Mouse (Mus musculus): ENCODE results near the gene Pnma1. TPM values are rescaled to one million over a fixed set of nuclear protein-coding genes. Genes with fewer than 3 reads are reported as not detected.

Gene Pnma1
- polyA plus RNA-seq, 1 experiment from 2014 or later, result 0.84 TPM

DNA sequence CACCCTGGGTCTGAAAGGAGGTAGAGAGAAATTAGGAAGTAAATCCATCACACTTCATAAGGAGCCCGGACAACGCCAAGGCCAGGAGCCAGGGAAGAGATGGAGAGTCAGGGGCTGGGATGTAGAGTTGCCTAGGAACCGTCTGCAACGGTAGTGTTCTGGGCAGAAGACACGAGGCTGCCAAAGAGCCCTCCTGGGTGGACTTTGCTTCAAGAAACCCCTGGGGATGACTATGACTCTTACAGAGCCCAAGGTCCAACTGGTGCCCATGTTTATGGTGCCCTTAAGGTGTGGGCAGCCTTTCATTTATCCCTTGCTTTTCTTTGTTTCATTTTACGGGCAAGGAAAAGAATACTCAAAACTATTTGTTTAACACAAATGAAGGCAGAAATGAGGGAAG lies 33.7 kb upstream of the Pnma1 start:
- no peak for DNase-seq (ENCODE audit: low spot score)
- Histone ChIP-seq H3K27me3 (replicated peaks; ENCODE audit: control insufficient read depth, insufficient read depth, low read length) (no peaks in the 10 kb centered on the region), H3K9ac (ENCODE audit: low read length) (no peak overlapping the region), H3K27ac (ENCODE audit: low read depth) (no peak overlapping the region), H3K4me3 (ENCODE audit: low read depth, low read length) (no peak overlapping the region), H3K4me1 (replicated peaks; ENCODE audit: control insufficient read depth, insufficient read depth, low read length) (peaks cover 60% of the 10 kb centered on the region), H3K4me2 (ENCODE audit: low read length) (no peak overlapping the region), H3K36me3 (ENCODE audit: control insufficient read depth, insufficient read depth, low read length) (no peaks in the 10 kb centered on the region), H3K9me3 (ENCODE audit: control insufficient read depth, low read length) (0 out of 2 replicates have a peak, but pooled peaks cover 3% of the 10 kb centered on the region)
- WGBS, result 59% methylated on average over 6 of the region's 6 CpGs
- no peak for ATAC-seq (replicated peaks; ENCODE audit: low FRiP score, low TSS enrichment, low read depth)

DNA sequence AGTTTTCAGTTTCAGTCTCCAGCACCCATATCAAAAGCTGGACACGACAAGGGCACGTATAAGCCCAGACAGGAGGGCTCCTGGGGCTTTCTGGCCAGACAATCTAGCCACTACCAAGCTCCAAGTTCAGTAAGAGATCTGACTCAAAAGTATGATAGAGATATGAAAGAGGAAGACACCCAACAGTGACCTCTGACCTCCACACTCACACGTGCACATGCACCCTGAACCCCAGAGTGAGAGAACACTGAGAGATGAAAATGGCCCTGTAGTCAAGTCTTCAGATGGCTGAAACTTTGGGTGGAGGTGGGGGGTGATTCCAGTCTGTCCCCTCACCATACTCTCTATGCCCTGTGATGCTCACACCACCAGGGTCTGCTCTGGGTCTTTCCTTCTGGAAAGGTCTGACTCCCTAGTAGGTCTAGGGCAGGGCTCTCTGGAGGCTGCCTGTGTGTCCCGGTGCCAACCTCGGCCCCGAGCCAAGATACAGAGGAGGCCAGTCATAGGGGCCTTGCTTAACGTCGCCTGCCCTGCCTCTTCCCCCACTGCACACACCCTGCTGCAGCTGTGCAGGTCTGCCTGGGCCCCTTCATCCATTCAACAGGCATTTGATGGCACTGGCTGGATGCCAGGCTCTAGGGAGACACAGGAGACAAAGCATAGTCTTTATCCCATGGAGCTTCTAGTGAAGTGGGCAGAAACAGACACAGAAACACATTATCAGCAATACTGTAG lies 32.6 kb upstream of the Pnma1 start:
- WGBS, result 50% methylated on average over 8 of the region's 8 CpGs
- ATAC-seq (replicated peaks; ENCODE audit: low FRiP score, low TSS enrichment, low read depth) (no peak; the same call in 1 of the 2 replicates), DNase-seq (ENCODE audit: low spot score) (no peak)
- Histone ChIP-seq H3K9ac (ENCODE audit: low read length) (no peak overlapping the region), H3K9me3 (ENCODE audit: control insufficient read depth, low read length) (no peaks in the 10 kb centered on the region), H3K27me3 (replicated peaks; ENCODE audit: control insufficient read depth, insufficient read depth, low read length) (no peaks in the 10 kb centered on the region), H3K27ac (ENCODE audit: low read depth) (no peak overlapping the region), H3K36me3 (ENCODE audit: control insufficient read depth, insufficient read depth, low read length) (no peaks in the 10 kb centered on the region), H3K4me3 (ENCODE audit: low read depth, low read length) (no peak overlapping the region), H3K4me1 (replicated peaks; ENCODE audit: control insufficient read depth, insufficient read depth, low read length) (peaks cover 63% of the 10 kb centered on the region), H3K4me2 (ENCODE audit: low read length) (peak overlapping the region; percentile 22; the same call in 1 of the 2 replicates)

DNA sequence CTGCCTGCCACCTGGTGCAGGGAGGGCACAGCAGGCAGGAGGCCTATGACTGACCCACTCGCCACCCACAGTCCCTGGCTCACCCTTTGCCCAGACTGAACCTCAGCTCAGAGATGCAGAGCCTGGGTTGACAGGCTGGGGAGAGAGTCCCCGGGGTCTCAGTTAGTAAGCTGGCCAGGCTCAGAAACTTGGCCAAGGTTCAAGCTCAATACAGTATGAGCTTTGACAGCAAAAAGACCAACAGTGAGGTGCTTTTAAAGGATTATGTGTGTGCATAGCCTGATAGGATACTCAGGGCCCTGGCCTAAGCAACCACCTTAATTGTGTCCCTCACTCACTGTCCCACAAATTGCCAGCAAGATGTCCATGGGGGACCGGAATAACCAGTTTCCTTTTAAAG lies 31.8 kb upstream of the Pnma1 start:
- DNase-seq (ENCODE audit: low spot score) (no peak), ATAC-seq (replicated peaks; ENCODE audit: low FRiP score, low TSS enrichment, low read depth) (no peak)
- Histone ChIP-seq H3K4me2 (ENCODE audit: low read length) (no peak overlapping the region), H3K27ac (ENCODE audit: low read depth) (0 out of 2 replicates have a peak overlapping the region, but pooled peaks have one; percentile 11), H3K4me1 (replicated peaks; ENCODE audit: control insufficient read depth, insufficient read depth, low read length) (peaks cover 70% of the 10 kb centered on the region), H3K9me3 (ENCODE audit: control insufficient read depth, low read length) (no peaks in the 10 kb centered on the region), H3K4me3 (ENCODE audit: low read depth, low read length) (no peak overlapping the region), H3K9ac (ENCODE audit: low read length) (peak overlapping the region; percentile 18; the same call in 1 of the 2 replicates), H3K27me3 (replicated peaks; ENCODE audit: control insufficient read depth, insufficient read depth, low read length) (no peaks in the 10 kb centered on the region), H3K36me3 (ENCODE audit: control insufficient read depth, insufficient read depth, low read length) (no peaks in the 10 kb centered on the region)
- WGBS, result 51% methylated on average over 3 of the region's 3 CpGs

DNA sequence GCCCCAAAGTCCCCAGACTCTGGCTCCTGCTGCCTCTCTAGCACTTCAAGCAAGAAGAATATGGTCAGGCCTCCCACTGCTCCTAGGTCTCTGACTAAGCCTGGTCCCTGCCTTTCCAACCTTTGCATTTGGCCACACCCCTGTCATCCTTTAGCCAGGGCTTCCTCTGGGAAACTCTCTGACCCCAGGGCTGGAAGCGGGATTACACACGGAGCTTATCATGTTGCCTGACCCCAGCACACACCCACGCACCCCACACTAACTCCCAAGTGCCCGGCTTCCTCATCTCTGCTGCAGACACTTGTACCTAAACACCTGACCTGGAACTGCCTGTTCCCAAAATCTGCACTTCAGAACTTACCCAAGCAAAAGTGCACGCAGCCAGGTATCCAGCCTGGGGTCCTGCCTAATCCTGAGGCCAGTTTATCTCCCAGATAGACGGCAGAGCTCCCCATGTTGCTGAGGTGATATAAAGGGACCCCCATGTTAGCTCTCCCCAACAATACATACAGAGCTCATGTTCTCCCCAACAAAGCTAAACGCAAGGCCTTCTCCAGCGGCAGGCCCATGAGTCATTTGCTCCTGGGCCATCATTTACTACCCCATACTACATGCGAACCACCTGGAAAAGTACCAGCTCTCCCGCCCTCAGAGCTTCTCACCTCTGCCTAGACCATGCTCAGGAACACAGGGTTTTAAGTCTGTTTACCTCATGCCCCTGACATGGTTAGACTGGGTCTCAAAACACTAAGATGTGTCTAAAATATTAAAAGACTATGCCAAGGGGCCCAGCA lies 30.6 kb upstream of the Pnma1 start:
- DNase-seq (ENCODE audit: low spot score) (no peak), ATAC-seq (replicated peaks; ENCODE audit: low FRiP score, low TSS enrichment, low read depth) (no peak)
- Histone ChIP-seq H3K27ac (ENCODE audit: low read depth) (peak overlapping the region; percentile 27; the same call in 1 of the 2 replicates), H3K9me3 (ENCODE audit: control insufficient read depth, low read length) (no peaks in the 10 kb centered on the region), H3K36me3 (ENCODE audit: control insufficient read depth, insufficient read depth, low read length) (peaks cover 4% of the 10 kb centered on the region), H3K27me3 (replicated peaks; ENCODE audit: control insufficient read depth, insufficient read depth, low read length) (no peaks in the 10 kb centered on the region), H3K4me2 (ENCODE audit: low read length) (no peak overlapping the region), H3K9ac (ENCODE audit: low read length) (no peak overlapping the region), H3K4me1 (replicated peaks; ENCODE audit: control insufficient read depth, insufficient read depth, low read length) (peaks cover 81% of the 10 kb centered on the region), H3K4me3 (ENCODE audit: low read depth, low read length) (no peak overlapping the region)
- 58% methylated on average over 10 of the region's 10 CpGs for WGBS

DNA sequence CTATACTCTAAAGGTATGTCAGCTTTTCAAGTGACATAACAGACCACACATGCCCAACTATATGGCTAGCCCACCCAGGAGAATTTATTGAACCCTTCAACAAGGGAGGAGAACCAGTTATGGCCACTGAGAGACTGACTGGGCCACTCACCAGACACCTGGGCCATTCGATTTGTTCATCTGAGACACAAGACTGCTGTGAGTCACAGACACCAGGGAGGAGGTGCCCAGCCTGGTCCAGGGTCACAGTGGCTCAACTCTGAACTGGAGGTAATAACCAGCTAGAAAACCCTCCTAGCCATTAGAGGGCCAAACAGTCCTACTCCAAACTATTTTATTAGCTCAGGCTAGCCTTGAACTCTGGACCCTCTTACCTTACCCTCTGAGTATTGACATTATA lies 29.8 kb upstream of the Pnma1 start:
- H3K27ac ChIP-seq (ENCODE audit: low read depth), result peak overlapping the region; percentile 96; the same call in 1 of the 2 replicates
- WGBS, result 53% methylated on average over 1 of the region's 1 CpGs
- no peak overlapping the region for H3K9ac ChIP-seq (ENCODE audit: low read length)
- H3K9me3 ChIP-seq (ENCODE audit: control insufficient read depth, low read length), result no peaks in the 10 kb centered on the region
- H3K27me3 ChIP-seq (replicated peaks; ENCODE audit: control insufficient read depth, insufficient read depth, low read length), result no peaks in the 10 kb centered on the region
- peaks cover 12% of the 10 kb centered on the region for H3K36me3 ChIP-seq (ENCODE audit: control insufficient read depth, insufficient read depth, low read length)
- H3K4me3 ChIP-seq (ENCODE audit: low read depth, low read length), result no peak overlapping the region
- no peak overlapping the region for H3K4me2 ChIP-seq (ENCODE audit: low read length)
- H3K4me1 ChIP-seq (replicated peaks; ENCODE audit: control insufficient read depth, insufficient read depth, low read length), result peaks cover 84% of the 10 kb centered on the region
- ATAC-seq (replicated peaks; ENCODE audit: low FRiP score, low TSS enrichment, low read depth) (no peak), DNase-seq (ENCODE audit: low spot score) (no peak)

DNA sequence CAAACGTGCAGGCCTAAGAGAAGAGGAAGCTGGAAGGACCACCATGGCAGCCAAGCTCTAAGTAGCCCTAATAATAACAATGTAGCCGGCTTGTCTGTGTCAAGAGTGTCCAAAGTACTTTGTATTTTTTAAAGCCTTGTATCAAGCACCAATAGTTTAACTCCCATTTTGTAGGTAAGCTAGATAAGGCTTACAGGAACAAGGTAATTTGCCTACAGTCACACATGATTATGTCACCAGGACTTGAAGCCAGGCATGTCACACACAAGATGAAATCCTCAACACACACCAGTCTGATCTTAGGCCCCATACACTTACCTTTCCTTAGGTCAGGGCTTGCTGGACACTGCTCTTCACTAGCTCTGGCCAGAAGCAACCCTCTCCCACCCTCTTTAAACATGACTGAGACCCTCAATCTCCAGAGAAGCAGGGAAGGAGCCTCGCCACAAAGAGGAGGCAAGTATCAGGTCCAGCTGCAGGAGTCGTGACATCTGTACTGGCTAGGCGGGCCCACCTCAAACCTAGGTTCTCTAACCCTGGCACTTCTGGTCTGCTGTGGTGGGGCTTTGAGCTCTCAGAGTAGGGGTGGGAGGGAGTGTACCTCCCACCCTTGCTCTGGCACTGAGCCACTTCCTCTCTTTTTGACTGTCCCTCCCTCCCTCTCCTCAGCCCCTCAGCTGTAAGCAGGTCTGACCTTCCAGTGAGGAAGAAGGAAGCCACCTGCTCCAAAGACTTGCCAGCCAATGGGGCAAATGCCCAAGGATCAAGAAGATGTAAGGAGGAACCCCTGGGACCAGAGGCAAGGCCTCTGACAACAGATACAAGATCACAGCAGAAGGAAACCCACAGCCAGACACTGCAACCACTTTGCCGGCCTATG lies 28.8 kb upstream of the Pnma1 start:
- DNase-seq (ENCODE audit: low spot score) (no peak), ATAC-seq (replicated peaks; ENCODE audit: low FRiP score, low TSS enrichment, low read depth) (no peak)
- Histone ChIP-seq H3K27me3 (replicated peaks; ENCODE audit: control insufficient read depth, insufficient read depth, low read length) (no peaks in the 10 kb centered on the region), H3K36me3 (ENCODE audit: control insufficient read depth, insufficient read depth, low read length) (peaks cover 21% of the 10 kb centered on the region), H3K4me2 (ENCODE audit: low read length) (peak overlapping the region; percentile 64; the same call in 1 of the 2 replicates), H3K4me1 (replicated peaks; ENCODE audit: control insufficient read depth, insufficient read depth, low read length) (peaks cover 83% of the 10 kb centered on the region), H3K9ac (ENCODE audit: low read length) (no peak overlapping the region), H3K9me3 (ENCODE audit: control insufficient read depth, low read length) (no peaks in the 10 kb centered on the region), H3K27ac (ENCODE audit: low read depth) (peak overlapping the region; percentile 96), H3K4me3 (ENCODE audit: low read depth, low read length) (no peak overlapping the region)
- WGBS, result 31% methylated on average over 6 of the region's 6 CpGs

DNA sequence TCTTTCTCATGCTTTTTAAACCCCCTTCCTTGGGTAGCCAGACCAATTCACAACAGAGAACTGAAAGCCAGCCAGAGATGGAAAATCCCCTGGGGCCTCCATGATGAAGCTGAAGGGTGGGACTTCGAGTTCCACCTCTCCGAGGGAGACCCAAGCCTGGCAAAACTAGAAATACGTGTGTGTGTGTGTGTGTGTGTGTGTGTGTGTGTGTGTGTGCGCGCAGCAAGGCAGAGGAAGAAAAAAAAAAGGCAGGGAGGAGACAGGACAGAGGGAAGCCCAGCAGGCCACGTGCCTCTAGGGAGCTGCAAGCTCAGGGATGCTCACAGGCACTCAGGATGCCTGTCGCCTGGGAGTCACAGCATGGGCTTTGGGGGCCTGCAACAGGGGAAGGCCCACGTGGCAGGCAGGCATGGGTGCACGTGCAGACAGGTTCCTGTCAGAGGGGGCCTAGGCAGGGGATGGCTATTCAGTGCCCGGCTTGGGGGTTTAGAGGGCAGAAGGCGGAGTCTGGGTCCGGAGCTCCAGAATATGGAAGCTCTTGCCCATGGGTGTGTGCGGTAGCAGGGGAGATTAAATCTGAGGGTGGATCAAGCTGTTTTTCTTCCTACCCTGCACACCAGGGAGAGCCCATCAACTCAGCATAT lies 28.0 kb upstream of the Pnma1 start:
- no peaks in the 10 kb centered on the region for H3K9me3 ChIP-seq (ENCODE audit: control insufficient read depth, low read length)
- 6% methylated on average over 13 of the region's 13 CpGs for WGBS
- H3K27me3 ChIP-seq (replicated peaks; ENCODE audit: control insufficient read depth, insufficient read depth, low read length), result no peaks in the 10 kb centered on the region
- H3K4me3 ChIP-seq (ENCODE audit: low read depth, low read length), result peak overlapping the region; percentile 39
- DNase-seq (ENCODE audit: low spot score), result no peak
- H3K36me3 ChIP-seq (ENCODE audit: control insufficient read depth, insufficient read depth, low read length), result peaks cover 30% of the 10 kb centered on the region
- peak overlapping the region; percentile 64 for H3K4me2 ChIP-seq (ENCODE audit: low read length)
- H3K27ac ChIP-seq (ENCODE audit: low read depth), result peak overlapping the region; percentile 96
- peak overlapping the region; percentile 64 for H3K9ac ChIP-seq (ENCODE audit: low read length)
- ATAC-seq (replicated peaks; ENCODE audit: low FRiP score, low TSS enrichment, low read depth), result peak; percentile 25
- H3K4me1 ChIP-seq (replicated peaks; ENCODE audit: control insufficient read depth, insufficient read depth, low read length), result peaks cover 74% of the 10 kb centered on the region

DNA sequence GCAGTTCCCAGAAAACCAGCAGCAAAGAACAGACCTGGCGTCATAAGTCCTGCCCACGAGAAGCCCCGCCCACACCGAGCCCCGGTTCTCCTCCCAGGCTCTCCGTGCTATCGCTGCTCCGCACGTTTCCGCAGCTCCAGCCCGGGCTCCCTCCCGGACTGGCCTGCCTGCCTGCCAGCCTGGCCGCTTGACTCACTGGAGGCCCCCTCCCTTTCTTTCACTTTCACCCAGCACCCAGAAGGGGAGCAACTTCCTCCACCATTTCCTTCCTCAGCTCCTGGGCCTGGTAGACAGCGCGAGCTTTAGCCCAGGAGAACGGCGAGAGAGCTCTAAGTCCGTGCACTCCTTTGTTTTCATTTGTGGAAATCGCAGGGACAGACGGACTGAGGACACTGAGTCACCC lies 27.4 kb upstream of the Pnma1 start:
- Histone ChIP-seq H3K4me3 (ENCODE audit: low read depth, low read length) (peak overlapping the region; percentile 39), H3K9me3 (ENCODE audit: control insufficient read depth, low read length) (no peaks in the 10 kb centered on the region), H3K9ac (ENCODE audit: low read length) (peak overlapping the region; percentile 64), H3K4me1 (replicated peaks; ENCODE audit: control insufficient read depth, insufficient read depth, low read length) (peaks cover 68% of the 10 kb centered on the region), H3K4me2 (ENCODE audit: low read length) (peak overlapping the region; percentile 64), H3K27me3 (replicated peaks; ENCODE audit: control insufficient read depth, insufficient read depth, low read length) (no peaks in the 10 kb centered on the region), H3K27ac (ENCODE audit: low read depth) (peak overlapping the region; percentile 96), H3K36me3 (ENCODE audit: control insufficient read depth, insufficient read depth, low read length) (peaks cover 35% of the 10 kb centered on the region)
- under 1% methylated on average over 20 of the region's 20 CpGs for WGBS
- peak; percentile 88 for DNase-seq (ENCODE audit: low spot score)
- ATAC-seq (replicated peaks; ENCODE audit: low FRiP score, low TSS enrichment, low read depth), result peak; percentile 78

Data from intestine, embryonic 14.5 days (tissue).